Mouse (Mus musculus): ENCODE data around the gene Smad3.
A peak's percentile ranks its signal among the peaks of the same experiment; 100 is the strongest.

Gene Smad3

GRCm38 (mm10) chr9:63745821-63746632, 11.8 kb downstream of the Smad3 start:
- DNase-seq (ENCODE audit: low spot score): no peak

- no peak for DNase-seq (ENCODE audit: low spot score)
These were observed 13.2 kb downstream of the Smad3 start for GRCm38 (mm10) chr9:63744595-63744994.

- no peak for DNase-seq (ENCODE audit: low spot score)
These were observed 14.0 kb downstream of the Smad3 start for GRCm38 (mm10) chr9:63743775-63744174.

- no peak for DNase-seq (ENCODE audit: low spot score)
These were observed 14.7 kb downstream of the Smad3 start for GRCm38 (mm10) chr9:63742887-63743660.

- DNase-seq (ENCODE audit: low spot score): no peak
These were observed 15.5 kb downstream of the Smad3 start for GRCm38 (mm10) chr9:63742318-63742717.

- no peak for DNase-seq (ENCODE audit: low spot score)
These were observed 16.0 kb downstream of the Smad3 start for GRCm38 (mm10) chr9:63741792-63742191.

GRCm38 (mm10) chr9:63740320-63740841, 17.4 kb downstream of the Smad3 start:
- DNase-seq (ENCODE audit: low spot score): no peak

GRCm38 (mm10) chr9:63738830-63739229, 19.0 kb downstream of the Smad3 start:
- DNase-seq (ENCODE audit: low spot score): no peak

- DNase-seq (ENCODE audit: low spot score): no peak
These were observed 19.6 kb downstream of the Smad3 start for GRCm38 (mm10) chr9:63738086-63738701.

GRCm38 (mm10) chr9:63737426-63737931, 20.3 kb downstream of the Smad3 start:
- peak; percentile 43 for DNase-seq (ENCODE audit: low spot score)

GRCm38 (mm10) chr9:63734261-63734660, 23.5 kb downstream of the Smad3 start:
- no peak for DNase-seq (ENCODE audit: low spot score)

GRCm38 (mm10) chr9:63732700-63733099, 25.1 kb downstream of the Smad3 start:
- no peak for DNase-seq (ENCODE audit: low spot score)

- no peak for DNase-seq (ENCODE audit: low spot score)
These were observed 26.5 kb downstream of the Smad3 start for GRCm38 (mm10) chr9:63731114-63731828.

- no peak for DNase-seq (ENCODE audit: low spot score)
These were observed 28.8 kb downstream of the Smad3 start for GRCm38 (mm10) chr9:63728969-63729368.

- DNase-seq (ENCODE audit: low spot score): no peak
These were observed 30.7 kb downstream of the Smad3 start for GRCm38 (mm10) chr9:63727070-63727469.

- DNase-seq (ENCODE audit: low spot score): no peak
These were observed 31.4 kb downstream of the Smad3 start for GRCm38 (mm10) chr9:63726088-63727010.

GRCm38 (mm10) chr9:63724750-63725149, 33.0 kb downstream of the Smad3 start:
- DNase-seq (ENCODE audit: low spot score): no peak

GRCm38 (mm10) chr9:63722918-63723317, 34.9 kb downstream of the Smad3 start:
- DNase-seq (ENCODE audit: low spot score): no peak

- DNase-seq (ENCODE audit: low spot score): no peak
These were observed 35.4 kb downstream of the Smad3 start for GRCm38 (mm10) chr9:63722350-63722749.

GRCm38 (mm10) chr9:63721573-63722275, 36.1 kb downstream of the Smad3 start:
- DNase-seq (ENCODE audit: low spot score): no peak
